In the genomic region with DNA sequence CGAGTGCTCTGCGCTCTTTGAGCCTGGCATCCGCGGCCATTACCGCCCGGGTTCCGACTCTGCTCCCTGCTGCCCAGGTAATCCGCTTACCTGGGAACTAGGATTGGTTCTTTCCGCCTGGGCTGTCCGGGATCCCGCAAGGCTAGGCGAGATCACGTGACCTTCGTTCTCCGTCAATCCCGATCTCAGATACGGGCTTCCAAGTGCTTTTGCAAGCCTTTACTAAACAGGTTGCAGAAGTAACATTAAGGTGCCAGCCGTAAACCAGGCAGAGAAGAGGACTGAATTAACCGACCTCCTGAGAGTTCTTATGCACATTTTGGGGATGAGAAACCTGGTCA, we compare ENCODE assay signal across 8 mouse cellular contexts. TPM values are rescaled to one million over a fixed set of nuclear protein-coding genes. Genes with fewer than 3 reads are reported as not detected.
A peak's percentile ranks its signal among the peaks of the same experiment; 100 is the strongest.
DNase-seq lines count a peak whose midpoint lies in the region; ATAC-seq and TF ChIP-seq lines count a peak whose summit lies in the region.

No protein-coding gene starts in this region.

- peak overlapping the region; percentile 90 for H3K9ac ChIP-seq in heart, embryonic 13.5 days
- peak overlapping the region; percentile 100 for H3K9ac ChIP-seq in ES-E14 (ENCODE audit: insufficient read depth, low read depth, low read length, poor library complexity, severe bottlenecking)
- H3K9ac ChIP-seq in forebrain, postnatal 0 days, result peak overlapping the region; percentile 83

- intact Hi-C loops in heart, postnatal 14 days (cut with DNase I), result no loop called here

- H3K27me3 ChIP-seq in heart, embryonic 13.5 days (replicated peaks), result no peaks in the 10 kb centered on the region
- no peaks in the 10 kb centered on the region for H3K27me3 ChIP-seq in forebrain, postnatal 0 days (ENCODE audit: insufficient read depth, low read length)

- peaks cover 41% of the 10 kb centered on the region for H3K36me3 ChIP-seq in heart, embryonic 13.5 days
- H3K36me3 ChIP-seq in ES-E14 (ENCODE audit: control insufficient read depth, insufficient read depth, low read length, poor library complexity, severe bottlenecking) (peaks cover 13% of the 10 kb centered on the region; the same call in 1 of the 2 replicates), macrophage (ENCODE audit: inconsistent target) (peaks cover 4% of the 10 kb centered on the region; the same call in 1 of the 2 replicates)
- H3K36me3 ChIP-seq in forebrain, postnatal 0 days (ENCODE audit: insufficient read depth), result peaks cover 14% of the 10 kb centered on the region

- ATAC-seq in heart, embryonic 13.5 days (ENCODE audit: extremely low read depth, insufficient number of reproducible peaks, low FRiP score, low TSS enrichment), result no peak
- ATAC-seq in forebrain, postnatal 0 days, result peak; percentile 21; the same call in 1 of the 2 replicates

- DNase-seq in heart, postnatal 14 days, result no peak
- peak; percentile 79 for DNase-seq in ES-E14 (ENCODE audit: low read depth, low spot score)
- no peak for DNase-seq in forebrain, postnatal 0 days
- no peak for DNase-seq in ovary, postnatal 14 days (ENCODE audit: low spot score)
- no peak for DNase-seq in adrenal gland, adult (ENCODE audit: inconsistent age in 2 of 2, low spot score in 1 of 2)
- DNase-seq in urinary bladder, postnatal 10 days (ENCODE audit: low spot score), result no peak

- H3K27ac ChIP-seq in heart, embryonic 13.5 days (replicated peaks), result peak overlapping the region; percentile 81
- H3K27ac ChIP-seq in ES-E14 (ENCODE audit: insufficient read depth, low read depth, low read length, poor library complexity, severe bottlenecking) (peak overlapping the region; percentile 87), macrophage (peak overlapping the region; percentile 52)
- peak overlapping the region; percentile 88 for H3K27ac ChIP-seq in forebrain, postnatal 0 days (ENCODE audit: low read depth, low read length)

- peaks cover 16% of the 10 kb centered on the region for H3K79me2 ChIP-seq in macrophage (ENCODE audit: inconsistent target)

- no peak for TF ChIP-seq CTCF in forebrain, postnatal 0 days (IDR thresholded peaks at IDR 0.05; ENCODE audit: low read depth)

- H3K4me2 ChIP-seq in heart, embryonic 13.5 days, result peak overlapping the region; percentile 93
- H3K4me2 ChIP-seq in forebrain, postnatal 0 days (ENCODE audit: low read depth), result peak overlapping the region; percentile 94

- H3K9me3 ChIP-seq in heart, embryonic 13.5 days, result no peaks in the 10 kb centered on the region
- no peaks in the 10 kb centered on the region for H3K9me3 ChIP-seq in ES-E14 (ENCODE audit: control insufficient read depth, insufficient read depth, low read depth, low read length)
- H3K9me3 ChIP-seq in forebrain, postnatal 0 days (ENCODE audit: low read length), result no peaks in the 10 kb centered on the region

- peak overlapping the region; percentile 80 for H3K4me3 ChIP-seq in heart, embryonic 13.5 days
- H3K4me3 ChIP-seq in ES-E14 (ENCODE audit: insufficient read depth in 1 of 2, low read depth in 1 of 2, low read length in 2 of 2, poor library complexity in 1 of 2, severe bottlenecking in 1 of 2), result peak overlapping the region; percentile 86 to 100
- peak overlapping the region; percentile 75 for H3K4me3 ChIP-seq in forebrain, postnatal 0 days (ENCODE audit: low read depth, low read length)
- peak overlapping the region; percentile 93 for H3K4me3 ChIP-seq in macrophage (ENCODE audit: inconsistent target)

- under 1% methylated on average over 19 of the region's 19 CpGs for WGBS in heart, embryonic 13.5 days
- 0% methylated on average over 19 of the region's 19 CpGs for WGBS in forebrain, postnatal 0 days
- under 1% methylated on average over 19 of the region's 19 CpGs for WGBS in macrophage (ENCODE audit: missing documents)

- in situ Hi-C loops in ES-E14 (cut with MboI; ENCODE audit: low sequenced_read_pairs in 2 of 2, unreplicated experiment in 2 of 2), result no loop called here

- peaks cover 38% of the 10 kb centered on the region for H3K4me1 ChIP-seq in heart, embryonic 13.5 days
- peaks cover 4 to 12% of the 10 kb centered on the region in 2 experiments; a peak in 1 of 4 replicates for H3K4me1 ChIP-seq in ES-E14 (ENCODE audit: control insufficient read depth in 2 of 2, insufficient read depth in 2 of 2, low read length in 2 of 2, poor library complexity in 1 of 2)
- H3K4me1 ChIP-seq in forebrain, postnatal 0 days (ENCODE audit: insufficient read depth), result peaks cover 20% of the 10 kb centered on the region

TF ChIP-seq in ES-E14, 5 proteins besides CTCF, POLR2A, EP300 and RAD21:
- no peak for TF ChIP-seq ZNF384 (IDR thresholded peaks at IDR 0.05; ENCODE audit: low read depth, low read length)
- TF ChIP-seq CHD2 (IDR thresholded peaks at IDR 0.05; ENCODE audit: low read depth, low read length), result no peak
- TF ChIP-seq ZC3H11A (IDR thresholded peaks at IDR 0.05; ENCODE audit: borderline replicate concordance, low read depth, low read length), result no peak
- 0 out of 2 replicates have a peak, but pooled peaks have one; percentile 10 for TF ChIP-seq MAFK (IDR thresholded peaks at IDR 0.05; ENCODE audit: insufficient read depth, low read depth, low read length)

RNA-seq across cellular contexts. Expression of a gene that starts 0.3 kb away (rescaled TPM):
- 98.0 and 111 TPM in 2 replicates for polyA plus RNA-seq in heart, embryonic 13.5 days (2015; fragmentation: Nextera tagmentation; extraction: Ambion mirVana)
- total RNA-seq in heart, postnatal 14 days (2021), result 100 to 1,000 TPM; 106 to 121 TPM
- 205 and 261 TPM in 2 replicates for total RNA-seq in ES-E14 (2012; rRNA removed)
- total RNA-seq in forebrain, postnatal 0 days (2014; rRNA removed), result 51.4 and 62.9 TPM in 2 replicates
- 96.2 and 111 TPM in 2 replicates for polyA plus RNA-seq in forebrain, postnatal 0 days (2015; fragmentation: Nextera tagmentation; extraction: Ambion mirVana)
- 10 to 100 TPM in 14 of 26 experiments, 1 to 10 TPM in 12; 2.0 to 26.5 (median 12.4) TPM for total RNA-seq in macrophage (2018; cell fraction: chromatin; rRNA removed)
- total RNA-seq in macrophage (2018; cell fraction: cytosol; rRNA removed), result 10 to 100 TPM; 23.2 to 51.7 (median 39.6) TPM
- total RNA-seq in macrophage (2018; cell fraction: nucleus; rRNA removed), result 10 to 100 TPM in 21 of 26 experiments, 1 to 10 TPM in 5; 4.9 to 37.1 (median 15.6) TPM
- polyA plus RNA-seq in macrophage (2018), result 34.1 to 78.8 TPM (median 41.5 TPM) in 3 replicates

RNA-seq across cellular contexts. Expression of a gene that starts 0.5 kb away (rescaled TPM):
- polyA plus RNA-seq in heart, embryonic 13.5 days (2015; fragmentation: Nextera tagmentation; extraction: Ambion mirVana), result 18.6 and 20.5 TPM in 2 replicates
- 10 to 100 TPM; 24.5 to 25.3 TPM for total RNA-seq in heart, postnatal 14 days (2021)
- total RNA-seq in ES-E14 (2012; rRNA removed), result 17.8 and 20.7 TPM in 2 replicates
- 31.2 and 32.7 TPM in 2 replicates for total RNA-seq in forebrain, postnatal 0 days (2014; rRNA removed)
- 20.3 and 21.3 TPM in 2 replicates for polyA plus RNA-seq in forebrain, postnatal 0 days (2015; fragmentation: Nextera tagmentation; extraction: Ambion mirVana)
- 10 to 100 TPM in 18 of 26 experiments, 1 to 10 TPM in 7, under 1 TPM in 1; 0.75 to 65.3 (median 13.7) TPM for total RNA-seq in macrophage (2018; cell fraction: chromatin; rRNA removed)
- 10 to 100 TPM; 21.0 to 67.7 (median 39.1) TPM for total RNA-seq in macrophage (2018; cell fraction: cytosol; rRNA removed)
- total RNA-seq in macrophage (2018; cell fraction: nucleus; rRNA removed), result 10 to 100 TPM in 21 of 26 experiments, 1 to 10 TPM in 5; 5.5 to 47.7 (median 18.4) TPM
- polyA plus RNA-seq in macrophage (2018), result 41.6 to 48.1 TPM (median 47.7 TPM) in 3 replicates

RNA-seq across cellular contexts. Expression of a gene that starts 3.8 kb away (rescaled TPM):
- 41.1 and 41.4 TPM in 2 replicates for polyA plus RNA-seq in heart, embryonic 13.5 days (2015; fragmentation: Nextera tagmentation; extraction: Ambion mirVana)
- 10 to 100 TPM; 30.3 to 37.6 TPM for total RNA-seq in heart, postnatal 14 days (2021)
- 88.5 and 96.1 TPM in 2 replicates for total RNA-seq in ES-E14 (2012; rRNA removed)
- 77.0 and 89.9 TPM in 2 replicates for total RNA-seq in forebrain, postnatal 0 days (2014; rRNA removed)
- 20.6 and 24.0 TPM in 2 replicates for polyA plus RNA-seq in forebrain, postnatal 0 days (2015; fragmentation: Nextera tagmentation; extraction: Ambion mirVana)
- 10 to 100 TPM in 16 of 26 experiments, 1 to 10 TPM in 10; 2.7 to 30.0 (median 12.8) TPM for total RNA-seq in macrophage (2018; cell fraction: chromatin; rRNA removed)
- 10 to 100 TPM in 8 of 26 experiments, 1 to 10 TPM in 18; 3.3 to 13.4 (median 6.7) TPM for total RNA-seq in macrophage (2018; cell fraction: cytosol; rRNA removed)
- total RNA-seq in macrophage (2018; cell fraction: nucleus; rRNA removed), result 10 to 100 TPM in 10 of 26 experiments, 1 to 10 TPM in 16; 4.2 to 18.6 (median 8.9) TPM
- 6.2 to 8.8 TPM (median 7.3 TPM) in 3 replicates for polyA plus RNA-seq in macrophage (2018)

RNA-seq across cellular contexts. Expression of a gene that starts 17.0 kb away (rescaled TPM):
- polyA plus RNA-seq in heart, embryonic 13.5 days (2015; fragmentation: Nextera tagmentation; extraction: Ambion mirVana), result 49.3 and 52.6 TPM in 2 replicates
- total RNA-seq in heart, postnatal 14 days (2021), result 1 to 10 TPM; 9.1 to 9.2 TPM
- 200 and 384 TPM in 2 replicates for total RNA-seq in ES-E14 (2012; rRNA removed)
- total RNA-seq in forebrain, postnatal 0 days (2014; rRNA removed), result 42.4 and 56.6 TPM in 2 replicates
- polyA plus RNA-seq in forebrain, postnatal 0 days (2015; fragmentation: Nextera tagmentation; extraction: Ambion mirVana), result 18.9 and 19.7 TPM in 2 replicates
- 1 to 10 TPM in 2 of 26 experiments, under 1 TPM in 6, not detected in 18; 0.19 to 8.8 (median 0.39) TPM for total RNA-seq in macrophage (2018; cell fraction: chromatin; rRNA removed)
- under 1 TPM in 15 of 26 experiments, not detected in 11; 0.03 to 0.19 (median 0.04) TPM for total RNA-seq in macrophage (2018; cell fraction: cytosol; rRNA removed)
- 1 to 10 TPM in 1 of 26 experiments, under 1 TPM in 5, not detected in 20; 0.15 to 1.6 (median 0.18) TPM for total RNA-seq in macrophage (2018; cell fraction: nucleus; rRNA removed)
- polyA plus RNA-seq in macrophage (2018), result 0.04 to 0.14 TPM in 2 of 3 replicates, not detected in the other

RNA-seq across cellular contexts. Expression of a gene that starts 27.9 kb away (rescaled TPM):
- polyA plus RNA-seq in heart, embryonic 13.5 days (2015; fragmentation: Nextera tagmentation; extraction: Ambion mirVana), result 37.6 and 40.3 TPM in 2 replicates
- total RNA-seq in heart, postnatal 14 days (2021), result 10 to 100 TPM in 1 of 2 experiments, 1 to 10 TPM in 1; 9.8 to 14.2 TPM
- total RNA-seq in ES-E14 (2012; rRNA removed), result 44.5 and 57.0 TPM in 2 replicates
- total RNA-seq in forebrain, postnatal 0 days (2014; rRNA removed), result 29.7 and 31.1 TPM in 2 replicates
- polyA plus RNA-seq in forebrain, postnatal 0 days (2015; fragmentation: Nextera tagmentation; extraction: Ambion mirVana), result 39.4 and 52.1 TPM in 2 replicates
- total RNA-seq in macrophage (2018; cell fraction: chromatin; rRNA removed), result 10 to 100 TPM in 24 of 26 experiments, 1 to 10 TPM in 2; 7.2 to 26.0 (median 17.8) TPM
- 10 to 100 TPM; 23.3 to 43.0 (median 35.7) TPM for total RNA-seq in macrophage (2018; cell fraction: cytosol; rRNA removed)
- total RNA-seq in macrophage (2018; cell fraction: nucleus; rRNA removed), result 10 to 100 TPM; 10.2 to 32.5 (median 19.9) TPM
- 30.5 to 52.1 TPM (median 39.7 TPM) in 3 replicates for polyA plus RNA-seq in macrophage (2018)
